Mouse (Mus musculus) lung, adult 2 months (tissue): ENCODE results near the gene B4galt2.

Experiments
- CTCF ChIP-seq: fragments of 200-500 bp; IDR thresholded peaks from 2 replicates; pipeline ENCODE4 v1.5.1; 2011; ENCODE audit warnings: mild to moderate bottlenecking, low read length, control low read depth; ENCODE audit not compliant: insufficient read depth
- POLR2A ChIP-seq: fragments of 200-500 bp; IDR thresholded peaks from 2 replicates; pipeline ENCODE4 v1.6.1; 2011; ENCODE audit warnings: low read depth, mild to moderate bottlenecking, control low read depth, low read length, borderline replicate concordance; ENCODE audit errors: extremely low read depth

GRCm38 (mm10) chr4:117917847-117918246 lies 34.6 kb upstream of the B4galt2 start:
- TF ChIP-seq CTCF, result no peak
- TF ChIP-seq POLR2A, result no peak
